Mouse (Mus musculus) macrophage (primary cell): ENCODE measurements at regions not wholly inside any gene's neighbourhood (a gene's known extent, or its start where the extent isn't known, plus 50 kb on each side); places are given as distances from the start of the nearest gene placed in this dataset.
"Not testable (repeated sequence)": the region's sequence is repeated elsewhere in the genome, so short reads cannot be mapped to it uniquely, and the experiment has no call there.

Experiments
- H3K27ac ChIP-seq: fragments of 350-480 bp; formaldehyde crosslinking; 2 replicates; pipeline ENCODE4 v1.9.0; 2021
- H3K36me3 ChIP-seq: fragments of 350-480 bp; formaldehyde crosslinking; 2 replicates; pipeline ENCODE4 v1.9.0; 2021; ENCODE audit errors: inconsistent target
- H3K4me3 ChIP-seq: fragments of 350-480 bp; formaldehyde crosslinking; 2 replicates; pipeline ENCODE4 v1.9.0; 2021; ENCODE audit errors: inconsistent target
- H3K79me2 ChIP-seq: fragments of 350-480 bp; formaldehyde crosslinking; 2 replicates; pipeline ENCODE4 v1.9.0; 2021; ENCODE audit errors: inconsistent target
- WGBS: methylation state at CpG from one replicate; pipeline ENCODE4 v1.1.7; 2026; ENCODE audit warnings: inconsistent platforms; ENCODE audit not compliant: missing documents; 5-methylcytosine and 5-hydroxymethylcytosine counted together

- Histone ChIP-seq H3K4me3 (no peak overlapping the region), H3K36me3 (no peaks in the 10 kb centered on the region), H3K79me2 (no peaks in the 10 kb centered on the region), H3K27ac (no peak overlapping the region)
- 56% methylated on average over 6 of the region's 6 CpGs for WGBS
Observed at GRCm38 (mm10) chr12:25544253-25544652, 447.3 kb upstream of the Id2 start.

- Histone ChIP-seq H3K27ac (no peak overlapping the region), H3K4me3 (no peak overlapping the region), H3K79me2 (no peaks in the 10 kb centered on the region), H3K36me3 (no peaks in the 10 kb centered on the region)
- 85% methylated on average over 5 of the region's 5 CpGs for WGBS
Observed at GRCm38 (mm10) chr12:25534620-25534950, 437.6 kb upstream of the Id2 start.

- H3K36me3 ChIP-seq: no peaks in the 10 kb centered on the region
- H3K27ac ChIP-seq: no peak overlapping the region
- H3K4me3 ChIP-seq: no peak overlapping the region
- no peaks in the 10 kb centered on the region for H3K79me2 ChIP-seq
- WGBS: 86% methylated on average over 10 of the region's 10 CpGs
Observed at GRCm38 (mm10) chr12:25533709-25534619, 437.0 kb upstream of the Id2 start.

GRCm38 (mm10) chr12:25530483-25530882 lies 433.5 kb upstream of the Id2 start:
- no peaks in the 10 kb centered on the region for H3K79me2 ChIP-seq
- 89% methylated on average over 3 of the region's 3 CpGs for WGBS
- H3K4me3 ChIP-seq: no peak overlapping the region
- no peaks in the 10 kb centered on the region for H3K36me3 ChIP-seq
- H3K27ac ChIP-seq: no peak overlapping the region

DNA sequence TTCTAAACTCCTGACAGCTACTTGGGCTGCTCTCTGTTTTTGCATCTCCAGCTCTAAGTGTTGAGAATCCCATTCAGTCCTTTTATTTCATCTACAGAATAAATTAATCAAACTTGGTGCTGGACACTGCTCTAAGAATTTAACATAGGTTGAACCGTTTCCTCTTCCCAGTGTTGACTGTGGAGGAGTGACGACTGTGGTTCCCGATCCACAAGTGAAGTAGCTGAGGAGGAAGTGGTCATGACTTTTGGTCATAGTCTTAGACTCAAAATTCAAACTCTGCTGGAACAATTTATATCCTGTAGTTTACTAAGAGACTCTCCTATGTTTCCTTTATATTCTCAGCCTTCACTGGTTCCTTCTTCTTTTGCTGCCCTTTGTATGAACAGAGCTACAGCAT lies 432.6 kb upstream of the Id2 start:
- H3K79me2 ChIP-seq: no peaks in the 10 kb centered on the region
- H3K27ac ChIP-seq: no peak overlapping the region
- WGBS: 13% methylated on average over 3 of the region's 3 CpGs
- no peaks in the 10 kb centered on the region for H3K36me3 ChIP-seq
- H3K4me3 ChIP-seq: no peak overlapping the region

GRCm38 (mm10) chr12:25526639-25527038 lies 429.7 kb upstream of the Id2 start:
- Histone ChIP-seq H3K79me2 (no peaks in the 10 kb centered on the region), H3K4me3 (no peak overlapping the region), H3K27ac (no peak overlapping the region), H3K36me3 (no peaks in the 10 kb centered on the region)
- 97% methylated on average over 11 of the region's 11 CpGs for WGBS

DNA sequence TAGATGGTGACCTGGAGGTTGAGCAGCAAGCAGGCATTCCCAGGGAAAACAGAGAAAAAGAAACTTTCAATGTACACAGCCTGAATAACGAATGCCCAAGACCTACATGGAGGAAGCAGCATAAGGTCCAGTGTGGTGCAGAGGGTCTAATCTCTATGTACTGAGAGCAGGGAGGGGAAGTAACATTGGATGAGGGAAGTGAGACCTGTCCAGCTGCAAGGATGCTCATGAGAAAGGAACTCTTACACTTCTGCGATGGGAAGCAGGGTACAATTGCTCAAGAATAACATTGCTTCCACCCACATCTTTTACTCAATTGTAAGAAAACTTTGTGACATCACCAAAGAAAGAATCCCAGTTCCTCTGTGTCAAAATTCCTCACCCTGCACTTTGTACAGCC lies 419.8 kb upstream of the Id2 start:
- H3K79me2 ChIP-seq: no peaks in the 10 kb centered on the region
- H3K36me3 ChIP-seq: no peaks in the 10 kb centered on the region
- WGBS: 7% methylated on average over 2 of the region's 2 CpGs
- H3K4me3 ChIP-seq: no peak overlapping the region
- H3K27ac ChIP-seq: no peak overlapping the region

DNA sequence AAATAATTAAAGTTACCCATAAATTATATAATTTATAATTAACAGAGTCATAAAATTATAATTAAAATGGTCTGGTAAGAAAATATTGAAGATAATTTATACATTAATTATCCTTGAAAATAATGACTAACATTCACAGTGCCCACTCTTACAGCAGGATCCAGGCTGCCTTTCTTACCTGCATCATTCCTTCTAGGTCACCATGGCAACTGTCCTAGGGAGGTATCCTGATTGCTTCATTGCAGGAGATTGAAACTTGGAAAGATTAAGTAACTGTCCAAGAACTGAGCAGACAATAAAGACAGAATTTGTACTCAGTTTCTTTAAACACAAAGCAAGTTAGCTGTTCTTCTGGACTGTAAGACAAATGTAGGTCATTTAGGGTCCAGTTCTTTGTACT lies 416.7 kb upstream of the Id2 start:
- H3K4me3 ChIP-seq: no peak overlapping the region
- no peak overlapping the region for H3K27ac ChIP-seq
- H3K79me2 ChIP-seq: no peaks in the 10 kb centered on the region
- H3K36me3 ChIP-seq: no peaks in the 10 kb centered on the region

DNA sequence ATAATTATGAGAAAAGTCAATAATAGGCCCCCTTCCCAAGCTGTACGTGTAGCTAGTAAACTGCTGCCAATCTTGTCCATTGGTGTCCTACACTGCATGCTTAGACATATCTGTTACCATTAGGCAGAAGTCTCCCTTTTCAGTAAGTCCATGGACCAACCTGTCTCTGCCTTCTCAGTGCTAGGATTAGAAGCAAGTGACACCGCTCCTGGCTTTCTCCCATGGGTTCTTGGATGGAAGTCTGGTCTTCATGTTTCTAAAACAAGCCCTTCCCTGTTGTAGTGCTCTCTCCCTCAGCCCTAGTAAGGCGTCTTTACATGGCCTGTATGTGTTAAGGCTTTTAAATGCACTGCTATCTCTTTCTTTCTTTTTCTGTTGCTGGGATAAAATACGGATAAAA lies 412.7 kb upstream of the Id2 start:
- Histone ChIP-seq H3K36me3 (no peaks in the 10 kb centered on the region), H3K4me3 (no peak overlapping the region), H3K27ac (no peak overlapping the region), H3K79me2 (no peaks in the 10 kb centered on the region)
- WGBS: 85% methylated on average over 4 of the region's 4 CpGs

GRCm38 (mm10) chr12:25493233-25493632 lies 396.3 kb upstream of the Id2 start:
- H3K36me3 ChIP-seq: no peaks in the 10 kb centered on the region
- H3K4me3 ChIP-seq: no peak overlapping the region
- H3K79me2 ChIP-seq: no peaks in the 10 kb centered on the region
- no peak overlapping the region for H3K27ac ChIP-seq
- 89% methylated on average over 5 of the region's 5 CpGs for WGBS

DNA sequence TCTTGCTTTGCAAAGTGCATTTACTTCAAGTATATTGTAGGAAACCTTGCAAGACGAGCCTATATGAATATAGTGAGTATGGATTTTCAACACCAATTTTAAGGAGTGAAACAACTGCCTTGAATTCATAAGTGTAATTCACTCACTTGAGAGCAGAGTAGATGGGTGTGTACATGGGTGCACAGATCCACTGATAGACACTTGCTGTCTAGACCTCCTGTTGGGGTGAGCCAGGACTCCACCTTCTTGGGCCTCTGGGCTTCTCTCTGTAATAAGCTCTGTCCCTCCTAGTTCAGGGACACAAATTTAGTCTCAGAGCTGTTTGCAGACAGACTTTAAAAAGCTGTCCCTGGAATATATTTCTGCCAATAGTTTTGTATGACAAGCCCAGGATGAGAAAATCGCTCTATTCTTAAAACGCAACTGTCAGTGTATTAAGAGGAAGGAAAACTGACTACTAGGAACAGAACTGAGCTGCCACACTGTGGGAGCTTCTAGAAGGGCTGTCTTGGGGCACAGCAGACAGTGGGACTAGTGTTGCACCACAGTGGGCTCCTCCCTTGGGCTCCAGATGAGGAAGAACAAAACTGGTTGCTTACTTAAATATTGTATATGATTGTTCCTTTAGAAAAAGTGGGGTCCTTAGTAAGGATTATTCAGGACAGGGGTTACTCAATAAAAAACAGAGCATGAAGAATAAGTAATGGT lies 395.7 kb upstream of the Id2 start:
- Histone ChIP-seq H3K27ac (no peak overlapping the region), H3K4me3 (no peak overlapping the region), H3K79me2 (no peaks in the 10 kb centered on the region), H3K36me3 (no peaks in the 10 kb centered on the region)
- 57% methylated on average over 3 of the region's 3 CpGs for WGBS

- no peaks in the 10 kb centered on the region for H3K36me3 ChIP-seq
- 72% methylated on average over 10 of the region's 10 CpGs for WGBS
- H3K4me3 ChIP-seq: no peak overlapping the region
Observed at GRCm38 (mm10) chr12:25475180-25475758, 378.3 kb upstream of the Id2 start.

DNA sequence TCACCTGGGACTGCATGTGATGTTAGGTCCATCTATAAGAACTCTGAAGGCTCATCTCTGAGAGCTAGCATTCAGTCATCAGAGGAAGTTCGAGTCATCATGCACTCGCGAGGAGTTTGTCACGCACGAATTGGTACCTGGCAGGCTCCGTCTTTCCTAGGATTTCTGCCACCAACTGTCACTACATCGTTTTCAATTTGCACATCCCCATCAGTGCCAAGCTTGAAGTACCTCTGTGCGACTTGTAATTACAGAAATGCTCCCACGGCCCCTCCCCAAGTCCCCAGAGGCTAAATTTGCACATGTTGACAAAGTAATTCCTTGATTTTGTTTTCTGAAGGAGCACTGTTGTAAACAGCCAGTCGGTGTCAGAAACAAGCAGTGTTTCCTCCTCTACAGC lies 372.2 kb upstream of the Id2 start:
- Histone ChIP-seq H3K4me3 (no peak overlapping the region), H3K27ac (no peak overlapping the region), H3K36me3 (no peaks in the 10 kb centered on the region), H3K79me2 (no peaks in the 10 kb centered on the region)
- 91% methylated on average over 10 of the region's 10 CpGs for WGBS

More at GRCm38 (mm10) chr12:25475180-25475758, 378.3 kb upstream of the Id2 start:
- H3K79me2 ChIP-seq: no peaks in the 10 kb centered on the region
- H3K27ac ChIP-seq: no peak overlapping the region

DNA sequence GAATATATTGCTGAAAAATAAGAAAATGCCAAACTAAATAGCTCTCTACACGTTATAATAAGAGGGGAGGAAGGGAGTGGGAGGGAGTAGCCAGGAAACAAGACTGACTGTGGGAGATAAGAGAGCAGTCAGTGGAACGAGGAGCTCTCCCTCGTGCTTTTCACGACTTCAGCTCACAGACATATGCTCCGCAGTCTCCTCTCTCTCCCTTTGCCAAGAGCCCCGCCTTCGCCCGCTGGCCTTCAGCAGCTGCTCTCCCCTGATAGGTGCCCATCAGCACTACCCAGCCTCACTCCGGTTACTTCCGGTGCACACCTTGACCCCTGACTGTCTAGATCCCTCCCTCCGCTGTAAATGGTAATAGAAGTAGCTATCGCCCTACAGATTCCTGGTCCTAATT lies 370.8 kb upstream of the Id2 start:
- no peak overlapping the region for H3K4me3 ChIP-seq
- 56% methylated on average over 12 of the region's 12 CpGs for WGBS
- no peak overlapping the region for H3K27ac ChIP-seq
- no peaks in the 10 kb centered on the region for H3K79me2 ChIP-seq
- H3K36me3 ChIP-seq: no peaks in the 10 kb centered on the region

GRCm38 (mm10) chr12:25462690-25463089 lies 365.8 kb upstream of the Id2 start:
- H3K36me3 ChIP-seq, H3K4me3 ChIP-seq, H3K79me2 ChIP-seq, H3K27ac ChIP-seq: not testable (repeated sequence)
- 38% methylated on average over 2 of the region's 2 CpGs for WGBS
